8 mouse cellular contexts compared by ENCODE assay signal in genomic region chr4:151302195-151303126, GRCm38 (mm10).
DNase-seq lines count a peak whose midpoint lies in the region; ATAC-seq lines count a peak whose summit lies in the region.

No protein-coding gene starts in this region.

- H3K4me3 ChIP-seq in heart, embryonic 15.5 days: no peak overlapping the region
- no peak overlapping the region for H3K4me3 ChIP-seq in stomach, embryonic 14.5 days (ENCODE audit: low read depth, low read length)

- H3K4me1 ChIP-seq in heart, embryonic 15.5 days (replicated peaks): peaks cover 33% of the 10 kb centered on the region
- peaks cover 22% of the 10 kb centered on the region for H3K4me1 ChIP-seq in stomach, embryonic 14.5 days (ENCODE audit: control insufficient read depth, insufficient read depth, low read length)

- peak; percentile 12; the same call in 1 of the 2 replicates for ATAC-seq in heart, embryonic 15.5 days (replicated peaks; ENCODE audit: insufficient number of reproducible peaks, insufficient read depth, low FRiP score, low read depth)
- peak; percentile 70 for ATAC-seq in megakaryocyte progenitor cell, adult 5-6 weeks (replicated peaks; ENCODE audit: poor library complexity)
- peak; percentile 64; the same call in 1 of the 2 replicates for ATAC-seq in stomach, embryonic 14.5 days (ENCODE audit: insufficient number of reproducible peaks, insufficient read depth, low FRiP score, low read depth)
- no peak for ATAC-seq in megakaryocyte, adult 5-6 weeks (ENCODE audit: poor library complexity, severe bottlenecking)

- H3K36me3 ChIP-seq in heart, embryonic 15.5 days: no peaks in the 10 kb centered on the region
- H3K36me3 ChIP-seq in stomach, embryonic 14.5 days (ENCODE audit: control insufficient read depth, insufficient read depth, low read length): no peaks in the 10 kb centered on the region

- no peaks in the 10 kb centered on the region; the same call in none of the 2 replicates for H3K27me3 ChIP-seq in heart, embryonic 15.5 days
- H3K27me3 ChIP-seq in stomach, embryonic 14.5 days (ENCODE audit: control insufficient read depth, insufficient read depth, low read length): no peaks in the 10 kb centered on the region

- H3K9ac ChIP-seq in heart, embryonic 15.5 days: no peak overlapping the region
- no peak overlapping the region for H3K9ac ChIP-seq in stomach, embryonic 14.5 days (replicated peaks; ENCODE audit: low read depth, low read length)

- H3K27ac ChIP-seq in heart, embryonic 15.5 days: peak overlapping the region; percentile 44; the same call in 1 of the 2 replicates
- H3K27ac ChIP-seq in stomach, embryonic 14.5 days (ENCODE audit: low read length): peak overlapping the region; percentile 61; the same call in 1 of the 2 replicates

- no peaks in the 10 kb centered on the region for H3K9me3 ChIP-seq in heart, embryonic 15.5 days (replicated peaks)
- no peaks in the 10 kb centered on the region for H3K9me3 ChIP-seq in stomach, embryonic 14.5 days (ENCODE audit: control insufficient read depth, low read depth, low read length)

- no peak overlapping the region; the same call in 1 of the 2 replicates for H3K4me2 ChIP-seq in heart, embryonic 15.5 days
- no peak overlapping the region for H3K4me2 ChIP-seq in stomach, embryonic 14.5 days (replicated peaks; ENCODE audit: low read depth, low read length)

- WGBS in heart, embryonic 15.5 days: 33% methylated on average over 11 of the region's 11 CpGs
- 27% methylated on average over 11 of the region's 11 CpGs for WGBS in stomach, embryonic 14.5 days

- peak; percentile 35 for DNase-seq in urinary bladder, postnatal 14 days (ENCODE audit: low spot score)
- DNase-seq in urinary bladder, adult 2 months (ENCODE audit: low spot score): no peak
- DNase-seq in embryo, embryonic 10.5 days (ENCODE audit: low spot score): peak; percentile 80
- peak; percentile 94 for DNase-seq in kidney, postnatal 14 days
